In genomic region chr1:191259661-191260060, GRCm38 (mm10) we compare ENCODE assay signal across 25 mouse cellular contexts. TPM values are rescaled to one million over a fixed set of nuclear protein-coding genes. Genes with fewer than 3 reads are reported as not detected.
DNase-seq lines count a peak whose midpoint lies in the region; ATAC-seq and TF ChIP-seq lines count a peak whose summit lies in the region.
"Had no signal": no experiment of that assay in that cellular context is flagged by ENCODE, and none has a peak within 500 bp of the region (broad histone marks: within the 10 kb centered on the region; RNA-seq: fewer than 3 reads in every experiment).

No protein-coding gene starts in this region.

- peaks cover 51% of the 10 kb centered on the region for H3K4me1 ChIP-seq in limb, embryonic 10.5 days
- no peaks in the 10 kb centered on the region for H3K4me1 ChIP-seq in stomach, postnatal 0 days (replicated peaks; ENCODE audit: control insufficient read depth, insufficient read depth)
- H3K4me1 ChIP-seq: hindbrain, embryonic 13.5 days had no signal

- no peak for TF ChIP-seq CTCF in layer of hippocampus, adult 2 months (conservative IDR thresholded peaks at IDR 0.05)
- TF ChIP-seq CTCF in stomach, postnatal 0 days (IDR thresholded peaks at IDR 0.05; ENCODE audit: low read depth), result no peak

- DNase-seq in cerebellum, postnatal 10 days, result peak; percentile 63 to 75
- DNase-seq in cerebellum, adult 11-12 months, result no peak
- DNase-seq in layer of hippocampus, adult 2 months (ENCODE audit: low spot score in 2 of 2), result no peak
- no peak for DNase-seq in layer of hippocampus, postnatal 36 days
- DNase-seq in CD4-positive helper T cell, adult 2 months (ENCODE audit: low read depth, low spot score), result peak; percentile 20
- no peak for DNase-seq in limb, embryonic 10.5 days (ENCODE audit: low spot score)
- no peak for DNase-seq in stomach, postnatal 0 days (ENCODE audit: low spot score)
- DNase-seq: adrenal gland, postnatal 25 days; cerebellum, adult 9-10 months; forebrain, postnatal 0 days; heart, postnatal 14 days; kidney, adult 11 months; lung, adult 18-20 months; lung, postnatal 14 days; right cerebral cortex, postnatal 4 days; thymus, postnatal 4 days had no signal

- H3K9ac ChIP-seq in stomach, postnatal 0 days (ENCODE audit: low read length), result no peak overlapping the region
- H3K9ac ChIP-seq: embryonic facial prominence, embryonic 15.5 days; forebrain, embryonic 12.5 days; forebrain, postnatal 0 days; hindbrain, embryonic 13.5 days; liver, embryonic 12.5 days; neural tube, embryonic 13.5 days had no signal

- 0 out of 2 replicates have a peak overlapping the region, but pooled peaks have one; percentile 7 for H3K27ac ChIP-seq in layer of hippocampus, adult 2 months
- peak overlapping the region; percentile 56 for H3K27ac ChIP-seq in limb, embryonic 10.5 days
- H3K27ac ChIP-seq in stomach, postnatal 0 days (replicated peaks), result no peak overlapping the region
- H3K27ac ChIP-seq: embryonic facial prominence, embryonic 15.5 days; forebrain, embryonic 12.5 days; heart, adult 2 months; hindbrain, embryonic 13.5 days; liver, embryonic 12.5 days; midbrain, embryonic 10.5 days; neural tube, embryonic 13.5 days had no signal

- no peaks in the 10 kb centered on the region for H3K9me3 ChIP-seq in limb, embryonic 10.5 days (replicated peaks)
- no peaks in the 10 kb centered on the region for H3K9me3 ChIP-seq in stomach, postnatal 0 days (ENCODE audit: control insufficient read depth, low read length)
- H3K9me3 ChIP-seq: embryonic facial prominence, embryonic 10.5 days; embryonic facial prominence, embryonic 15.5 days; forebrain, embryonic 12.5 days; hindbrain, embryonic 13.5 days; liver, embryonic 12.5 days; midbrain, embryonic 10.5 days; neural tube, embryonic 13.5 days had no signal

- ATAC-seq in stomach, postnatal 0 days (ENCODE audit: low FRiP score, low TSS enrichment), result no peak
- ATAC-seq: liver, embryonic 12.5 days had no signal

- 74% methylated on average over 5 of the region's 5 CpGs for WGBS in limb, embryonic 10.5 days
- 69% methylated on average over 5 of the region's 5 CpGs for WGBS in stomach, postnatal 0 days

- no peak overlapping the region for H3K4me3 ChIP-seq in layer of hippocampus, adult 2 months
- no peak overlapping the region for H3K4me3 ChIP-seq in limb, embryonic 10.5 days
- H3K4me3 ChIP-seq in stomach, postnatal 0 days (ENCODE audit: low read depth, low read length), result no peak overlapping the region
- H3K4me3 ChIP-seq: embryonic facial prominence, embryonic 10.5 days; embryonic facial prominence, embryonic 15.5 days; forebrain, embryonic 12.5 days; heart, adult 2 months; hindbrain, embryonic 13.5 days; liver, embryonic 12.5 days; midbrain, embryonic 10.5 days; neural tube, embryonic 13.5 days had no signal

- no peaks in the 10 kb centered on the region for H3K36me3 ChIP-seq in limb, embryonic 10.5 days
- H3K36me3 ChIP-seq in stomach, postnatal 0 days (ENCODE audit: control insufficient read depth, insufficient read depth, low read length), result no peaks in the 10 kb centered on the region
- H3K36me3 ChIP-seq: embryonic facial prominence, embryonic 10.5 days; embryonic facial prominence, embryonic 15.5 days; forebrain, embryonic 12.5 days; hindbrain, embryonic 13.5 days; liver, embryonic 12.5 days; midbrain, embryonic 10.5 days; neural tube, embryonic 13.5 days had no signal

- H3K27me3 ChIP-seq in limb, embryonic 10.5 days (ENCODE audit: low read depth, poor library complexity, severe bottlenecking), result no peaks in the 10 kb centered on the region
- H3K27me3 ChIP-seq in stomach, postnatal 0 days (ENCODE audit: control insufficient read depth, insufficient read depth, low read length), result no peaks in the 10 kb centered on the region
- H3K27me3 ChIP-seq: embryonic facial prominence, embryonic 15.5 days; forebrain, embryonic 12.5 days; hindbrain, embryonic 13.5 days; neural tube, embryonic 13.5 days had no signal

- TF ChIP-seq EP300 in stomach, postnatal 0 days (optimal IDR thresholded peaks at IDR 0.05), result no peak

- no peak overlapping the region for H3K4me2 ChIP-seq in stomach, postnatal 0 days (replicated peaks; ENCODE audit: low read depth)
- H3K4me2 ChIP-seq: embryonic facial prominence, embryonic 15.5 days; forebrain, embryonic 12.5 days; hindbrain, embryonic 13.5 days; liver, embryonic 12.5 days; neural tube, embryonic 13.5 days had no signal

RNA-seq across cellular contexts. Expression of gene Atf3, which starts 41.8 kb away (rescaled TPM):
- under 1 TPM; 0.52 to 0.67 TPM for total RNA-seq in layer of hippocampus, adult 2 months (2021)
- total RNA-seq in layer of hippocampus, postnatal 36 days (2021), result 1 to 10 TPM; 1.2 to 1.4 TPM
- 1.8 and 2.8 TPM in 2 replicates for polyA plus RNA-seq in limb, embryonic 10.5 days (2016; fragmentation: Nextera tagmentation; extraction: Ambion mirVana)
- polyA plus RNA-seq in stomach, postnatal 0 days (2015; fragmentation: Nextera tagmentation; extraction: Ambion mirVana), result 6.5 and 11.1 TPM in 2 replicates
- polyA plus RNA-seq: testis, adult 2 months had no signal

RNA-seq across cellular contexts. Expression of gene Nenf, which starts 58.3 kb away (rescaled TPM):
- 10 to 100 TPM; 61.5 to 70.8 TPM for total RNA-seq in layer of hippocampus, adult 2 months (2021)
- 10 to 100 TPM; 60.5 to 66.7 TPM for total RNA-seq in layer of hippocampus, postnatal 36 days (2021)
- polyA plus RNA-seq in limb, embryonic 10.5 days (2016; fragmentation: Nextera tagmentation; extraction: Ambion mirVana), result 50.3 and 53.7 TPM in 2 replicates
- polyA plus RNA-seq in stomach, postnatal 0 days (2015; fragmentation: Nextera tagmentation; extraction: Ambion mirVana), result 117 and 120 TPM in 2 replicates

Comparison
In these comparisons a context has a peak if more than half of its experiments do, and no peak if none do; other contexts are left out.
1. DNase-seq: peak in cerebellum, postnatal 10 days (2 of 2) and CD4-positive helper T cell, adult 2 months (single experiment); none in cerebellum, adult 11-12 months (single experiment), layer of hippocampus, adult 2 months (0 of 2), layer of hippocampus, postnatal 36 days (0 of 2), limb, embryonic 10.5 days (single experiment) and stomach, postnatal 0 days (single experiment).